Mouse (Mus musculus) spleen, postnatal 10 days (tissue): ENCODE measurements around the gene Plppr2.

Experiments used
- DNase-seq, 2 experiments: peaks; one replicate each; pipeline ENCODE4 v3.0.0; 2021 to 2022; ENCODE audit warnings: low spot score in 2 of 2

Plppr2 gene

GRCm38 (mm10) chr9:21932445-21933137 lies 4.2 kb upstream of the Plppr2 start:
- no peak for DNase-seq

GRCm38 (mm10) chr9:21934021-21934420 lies 2.8 kb upstream of the Plppr2 start:
- no peak for DNase-seq

GRCm38 (mm10) chr9:21935466-21936131 lies 1.2 kb upstream of the Plppr2 start:
- no peak for DNase-seq

- DNase-seq: no peak
Measured at GRCm38 (mm10) chr9:21937711-21938175, 910 bp downstream of the Plppr2 start.

GRCm38 (mm10) chr9:21938234-21938855 lies 1.5 kb downstream of the Plppr2 start:
- no peak for DNase-seq

GRCm38 (mm10) chr9:21943046-21943445 lies 6.2 kb downstream of the Plppr2 start:
- no peak for DNase-seq

- DNase-seq: no peak
Measured at GRCm38 (mm10) chr9:21943638-21944037, 6.8 kb downstream of the Plppr2 start.

- no peak for DNase-seq
Measured at GRCm38 (mm10) chr9:21944267-21944666, 7.4 kb downstream of the Plppr2 start.

GRCm38 (mm10) chr9:21947540-21948130 lies 10.8 kb downstream of the Plppr2 start:
- DNase-seq: no peak

- DNase-seq: no peak
Measured at GRCm38 (mm10) chr9:21948146-21948545, 11.3 kb downstream of the Plppr2 start.

- no peak for DNase-seq
Measured at GRCm38 (mm10) chr9:21948790-21949189, 12.0 kb downstream of the Plppr2 start.

- DNase-seq: peak; percentile 83 to 85
Measured at GRCm38 (mm10) chr9:21950322-21950721, 13.5 kb downstream of the Plppr2 start.

- peak in 1 of 2 experiments; percentile 52 for DNase-seq
Measured at GRCm38 (mm10) chr9:21951977-21952376, 15.1 kb downstream of the Plppr2 start.

- no peak for DNase-seq
Measured at GRCm38 (mm10) chr9:21953600-21953999, 16.8 kb downstream of the Plppr2 start.

GRCm38 (mm10) chr9:21954635-21955034 lies 17.8 kb downstream of the Plppr2 start:
- DNase-seq: no peak

- no peak for DNase-seq
Measured at GRCm38 (mm10) chr9:21955225-21955569, 18.4 kb downstream of the Plppr2 start.

- peak; percentile 98 to 99 for DNase-seq
Measured at GRCm38 (mm10) chr9:21955570-21956281, 18.9 kb downstream of the Plppr2 start, which contains the start of gene Swsap1. Gene Swsap1 (plus strand): TSS chr9:21955755.

- peak in 1 of 2 experiments; percentile 58 for DNase-seq
Measured at GRCm38 (mm10) chr9:21958372-21958771, 21.5 kb downstream of the Plppr2 start.

GRCm38 (mm10) chr9:21959244-21959643 lies 22.4 kb downstream of the Plppr2 start:
- DNase-seq: no peak

- no peak for DNase-seq
Measured at GRCm38 (mm10) chr9:21960135-21960534, 23.3 kb downstream of the Plppr2 start.

GRCm38 (mm10) chr9:21960558-21961208 lies 23.9 kb downstream of the Plppr2 start:
- DNase-seq: no peak
